Mouse (Mus musculus) natural killer cell, adult 2 months (primary cell): ENCODE measurements around the gene Zdhhc11.
"Not testable (repeated sequence)": the region's sequence is repeated elsewhere in the genome, so short reads cannot be mapped to it uniquely, and the experiment has no call there.

Source experiments
- DNase-seq, 2 experiments: peaks; one replicate each; pipeline ENCODE4 v3.0.0; 2022; ENCODE audit warnings: low spot score in 2 of 2

Zdhhc11 gene

DNA sequence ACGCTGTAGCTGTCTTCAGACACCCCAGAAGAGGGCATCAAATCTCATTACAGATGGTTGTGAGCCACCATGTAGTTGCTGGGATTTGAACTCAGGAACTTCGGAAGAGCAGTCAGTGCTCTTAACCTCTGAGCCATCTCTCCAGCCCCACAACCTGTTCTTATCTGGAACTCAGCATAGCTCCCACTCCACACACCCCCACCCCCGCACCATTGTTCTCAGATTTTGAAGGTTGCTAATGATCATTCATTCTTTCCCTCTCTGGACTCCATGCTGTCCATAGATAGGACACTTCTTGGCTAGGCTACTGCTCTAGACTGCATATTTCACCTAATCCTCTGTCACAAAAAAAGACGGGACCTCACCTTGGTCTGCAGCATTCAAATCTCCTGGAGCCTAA, 43.2 kb downstream of the Zdhhc11 start:
- DNase-seq, result not testable (repeated sequence)

DNA sequence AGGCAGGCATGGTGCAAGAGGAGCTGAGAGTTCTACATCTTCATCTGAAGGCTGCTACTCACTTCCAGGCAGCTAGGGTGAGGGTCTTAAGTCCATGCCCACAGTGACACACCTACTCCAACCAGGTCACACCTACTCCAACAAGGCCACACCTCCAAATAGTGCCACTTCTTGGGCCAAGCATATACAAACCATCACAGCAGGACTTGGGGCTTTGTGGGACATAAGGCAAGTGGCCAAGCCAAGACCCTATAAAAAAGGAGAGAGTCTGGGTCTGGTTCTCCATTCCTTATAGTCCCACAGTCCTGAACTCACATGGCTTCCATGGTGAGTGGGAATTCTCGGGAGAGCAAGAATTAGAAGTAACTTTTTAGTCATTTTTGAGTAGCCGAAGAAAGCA, 44.6 kb downstream of the Zdhhc11 start:
- not testable (repeated sequence) for DNase-seq

DNA sequence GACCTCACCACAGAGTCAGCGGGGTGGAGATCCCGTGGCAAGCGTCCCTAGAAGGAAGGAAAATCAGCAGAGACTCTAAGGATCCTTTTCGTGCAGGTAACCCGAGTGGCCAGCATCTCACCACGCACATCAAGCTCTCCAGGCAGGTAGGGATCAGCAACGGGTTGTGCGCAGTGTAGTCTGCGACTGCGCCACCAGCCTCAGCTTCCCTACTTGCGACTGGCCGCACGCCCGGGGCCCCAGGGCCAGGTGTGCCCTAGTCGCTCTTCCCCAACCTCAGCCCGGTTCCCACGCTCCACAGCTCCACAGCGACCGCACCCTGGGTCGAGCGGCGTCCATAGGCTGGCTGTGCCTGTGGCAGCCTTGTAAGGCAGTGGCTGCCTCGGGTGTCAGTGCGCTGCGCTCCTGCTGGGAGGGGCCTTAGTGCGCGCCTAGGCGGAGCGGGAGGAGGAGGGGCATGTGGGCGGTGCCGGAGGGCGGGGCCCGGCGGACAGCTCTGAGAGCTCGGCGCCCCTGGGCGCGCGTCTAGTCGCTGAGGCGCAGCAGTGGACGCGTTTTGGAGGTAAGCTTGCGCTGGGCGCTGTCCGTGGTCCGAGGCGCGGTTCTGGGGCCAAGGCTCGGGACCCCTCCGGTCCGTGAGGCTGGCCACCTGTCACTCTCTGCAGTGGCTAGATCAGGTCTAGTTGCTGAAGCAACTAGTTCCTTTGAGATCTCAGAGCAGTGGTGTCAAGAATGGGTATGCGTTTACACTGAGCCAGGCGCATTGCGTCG, 45.5 kb downstream of the Zdhhc11 start, which contains the start of gene Tppp:
Tppp (plus strand) TSS at position 460 of the 771 bp plus-strand sequence.
- peak; percentile 50 to 78 for DNase-seq

DNA sequence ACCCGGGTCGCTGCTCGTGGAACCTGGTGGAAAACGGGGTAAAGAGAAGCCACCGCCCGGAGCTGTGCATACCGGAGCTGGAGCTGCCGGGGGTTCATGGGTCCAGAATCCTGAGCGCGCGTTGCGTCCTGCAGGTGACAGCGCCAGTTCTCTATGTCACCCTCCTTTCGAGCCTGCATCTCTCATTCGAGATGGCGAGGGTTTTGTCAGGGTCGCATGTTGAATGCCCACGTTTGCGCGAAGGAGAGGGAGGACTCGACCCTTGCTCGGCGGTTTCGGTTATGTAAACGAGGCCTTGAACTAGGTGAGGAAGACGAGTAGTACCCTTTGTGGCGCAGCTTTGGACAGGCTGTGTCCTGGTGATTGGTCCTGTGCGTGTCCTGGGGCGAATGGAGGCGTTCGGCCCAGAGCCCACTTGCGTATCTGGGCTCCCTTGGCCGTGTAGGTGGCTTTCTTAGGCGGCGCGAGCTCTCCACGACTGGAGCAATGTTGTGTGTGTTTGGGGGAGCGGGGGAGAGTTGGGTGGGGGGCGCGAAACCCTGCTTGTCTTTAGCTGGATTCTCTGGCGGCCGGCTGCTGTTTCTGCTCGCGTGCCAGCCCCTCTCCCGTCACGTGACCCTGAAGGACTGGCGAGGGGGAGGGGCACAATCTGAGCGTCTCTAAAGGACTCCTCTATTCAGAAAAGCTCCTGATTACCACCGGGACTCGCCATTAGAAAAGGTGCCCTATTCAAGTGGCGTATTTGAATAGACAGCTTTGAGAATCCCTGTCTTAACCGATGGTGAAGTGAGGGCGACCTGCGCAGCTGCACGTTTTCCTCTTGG, 46.4 kb downstream of the Zdhhc11 start:
- no peak for DNase-seq

DNA sequence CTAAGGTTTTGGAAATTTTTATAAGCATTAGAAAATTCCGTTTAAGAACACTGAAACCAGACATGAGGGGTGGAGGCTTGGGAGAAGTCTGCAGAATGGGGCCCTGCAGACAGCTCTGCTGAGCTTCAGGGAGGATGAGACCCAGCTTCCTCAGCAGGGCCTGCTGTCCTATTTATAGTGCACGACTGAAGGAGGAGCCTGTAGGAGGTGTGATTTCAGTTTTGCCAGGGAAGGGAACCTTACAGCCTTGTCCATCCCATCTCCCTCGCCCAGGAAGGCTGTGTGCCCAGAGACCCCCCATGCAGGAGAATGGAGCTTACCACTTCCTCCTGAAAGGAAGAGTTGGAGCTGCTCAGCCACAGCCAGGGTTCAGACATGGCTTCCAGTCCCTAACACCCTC, 47.0 kb downstream of the Zdhhc11 start:
- no peak for DNase-seq

DNA sequence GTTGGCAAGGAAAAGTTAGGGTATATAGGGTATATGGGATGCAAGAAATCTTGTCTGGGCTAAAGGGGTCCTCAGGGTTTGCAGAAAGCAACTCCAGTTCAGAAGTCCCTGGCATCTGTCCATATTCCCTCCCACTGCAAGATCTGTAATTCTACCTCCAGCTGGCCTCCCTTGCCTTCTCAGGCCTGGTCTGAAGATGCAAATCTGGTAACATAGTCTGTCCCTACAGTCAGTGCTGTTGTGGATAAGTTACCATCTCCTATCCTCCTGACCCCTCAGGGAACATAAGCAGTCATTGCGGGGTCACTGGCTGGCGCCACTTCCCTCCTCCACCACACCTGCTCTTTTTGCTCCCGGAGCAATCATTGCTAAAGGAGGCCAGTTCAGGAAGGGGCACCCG, 52.3 kb downstream of the Zdhhc11 start:
- no peak for DNase-seq

DNA sequence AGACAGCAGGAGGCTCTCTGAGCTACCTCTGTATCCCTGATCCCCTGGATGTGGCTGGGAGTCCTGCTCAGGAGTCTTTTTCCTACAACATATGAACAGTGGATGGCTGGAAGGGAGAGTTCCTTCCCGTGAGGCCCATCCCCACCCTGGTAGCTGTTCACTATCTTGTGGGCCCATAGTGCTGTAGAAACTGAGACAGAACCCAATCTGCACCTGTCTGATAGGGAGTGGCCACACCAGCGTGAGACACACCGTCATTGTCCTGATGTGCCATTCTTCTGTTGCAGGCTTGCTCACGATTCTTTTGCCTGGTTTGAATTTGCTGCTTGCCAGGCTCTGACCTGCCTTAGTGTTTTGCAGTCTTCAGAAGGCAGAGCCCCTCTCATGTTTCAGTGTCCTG, 53.8 kb downstream of the Zdhhc11 start:
- DNase-seq, result no peak

DNA sequence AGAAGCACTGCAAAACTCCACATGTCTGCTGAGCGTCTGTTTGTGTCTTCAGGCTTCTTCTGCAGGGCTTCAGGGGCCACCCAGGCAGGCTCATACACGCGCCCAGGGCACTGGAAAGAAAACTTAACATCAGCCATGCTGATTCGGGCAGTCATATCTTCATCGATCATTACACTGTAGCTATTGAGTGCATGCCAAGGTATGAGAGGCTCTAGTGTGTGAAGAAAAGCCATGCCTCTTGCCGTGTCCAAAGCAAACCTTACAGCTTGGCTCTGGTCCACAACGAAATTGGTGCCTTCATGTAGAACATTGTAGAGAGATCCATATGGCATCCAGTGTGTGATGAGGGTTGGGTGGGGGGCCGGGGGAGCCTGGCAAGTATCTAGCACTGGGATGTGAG, 55.4 kb downstream of the Zdhhc11 start:
- DNase-seq, result not testable (repeated sequence)

DNA sequence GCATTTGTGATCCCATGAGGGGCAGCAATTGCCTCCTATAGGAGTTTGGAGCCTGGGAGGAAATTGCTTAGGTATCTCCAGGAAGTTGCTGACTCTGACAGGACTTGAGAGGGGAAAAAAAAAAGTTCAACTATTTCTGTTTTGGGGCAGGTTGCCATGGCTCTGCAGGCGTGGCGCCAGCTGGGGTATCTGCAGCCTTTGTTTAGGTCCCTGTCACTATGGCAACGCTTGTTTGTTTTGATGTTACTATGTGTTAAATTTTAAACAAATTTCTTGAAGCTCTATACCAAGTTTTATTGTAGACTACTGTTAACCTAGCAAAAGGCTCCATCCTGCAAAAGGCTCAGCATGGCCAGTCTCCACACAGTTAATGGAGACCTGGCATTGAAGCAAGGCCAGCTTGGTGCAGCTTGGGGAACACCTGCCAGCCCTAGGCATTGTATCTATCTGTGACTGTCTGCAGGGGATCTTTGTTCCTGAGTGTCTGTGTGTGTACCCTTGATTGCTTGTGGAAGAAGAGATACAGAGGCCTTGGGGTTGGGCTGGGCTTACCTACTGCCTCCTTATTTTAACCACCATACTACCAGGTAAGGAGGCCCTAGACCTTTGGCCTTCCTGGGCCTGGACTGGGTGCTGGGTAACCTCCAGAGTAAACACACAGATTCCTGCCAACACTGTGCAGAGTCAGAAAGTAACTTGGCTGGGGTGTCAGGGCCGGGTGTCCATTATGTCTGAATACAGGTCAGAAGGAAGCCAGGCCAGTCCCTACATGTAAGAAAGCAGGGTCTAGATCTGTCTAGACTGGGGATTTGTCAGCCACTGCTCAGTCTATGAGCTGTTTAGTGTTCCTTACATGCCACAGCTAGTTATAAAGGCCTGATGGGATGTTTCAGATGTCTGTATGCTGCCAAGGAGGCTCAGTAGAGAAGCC, 61.8 kb downstream of the Zdhhc11 start:
- DNase-seq, result peak; percentile 13 to 19

DNA sequence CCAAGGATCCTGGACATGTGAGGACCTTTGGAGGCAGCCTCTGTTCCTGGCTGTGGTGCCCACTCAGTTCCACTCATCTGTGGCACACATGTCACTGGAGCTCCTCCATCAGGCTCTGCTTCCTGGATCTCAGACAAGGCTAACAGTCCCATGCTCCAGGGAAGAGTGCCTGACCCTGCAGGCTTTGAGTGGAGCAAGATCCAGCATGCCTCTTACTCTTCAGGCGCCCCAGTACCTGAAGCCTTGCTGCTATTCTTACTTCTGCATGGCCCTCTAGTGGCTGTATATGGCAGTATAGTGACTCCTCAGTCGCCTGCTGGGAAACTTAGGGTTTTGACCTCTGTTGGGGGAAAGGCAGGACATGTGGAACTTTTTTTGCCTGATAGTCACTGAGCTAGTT, 62.6 kb downstream of the Zdhhc11 start:
- no peak for DNase-seq

DNA sequence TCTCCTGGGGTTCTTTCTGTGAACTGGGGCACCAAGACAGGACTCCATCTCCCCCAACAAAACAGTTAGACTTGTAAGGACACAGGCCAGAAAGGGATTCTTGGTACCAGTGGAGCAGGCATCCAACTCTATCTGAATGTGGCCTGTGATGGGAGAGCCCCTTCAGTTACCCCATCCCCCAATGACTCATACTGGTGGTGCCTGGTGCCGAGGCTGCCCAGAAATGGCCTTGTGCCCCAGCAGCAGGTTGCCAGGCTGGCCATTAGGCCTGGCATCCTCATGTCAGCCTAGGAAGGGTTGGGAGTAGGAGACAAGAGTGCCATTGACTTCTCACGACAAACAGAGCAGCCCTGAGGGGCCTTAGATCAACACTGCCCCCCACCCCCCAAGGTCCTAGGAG, 64.5 kb downstream of the Zdhhc11 start:
- DNase-seq, result no peak

DNA sequence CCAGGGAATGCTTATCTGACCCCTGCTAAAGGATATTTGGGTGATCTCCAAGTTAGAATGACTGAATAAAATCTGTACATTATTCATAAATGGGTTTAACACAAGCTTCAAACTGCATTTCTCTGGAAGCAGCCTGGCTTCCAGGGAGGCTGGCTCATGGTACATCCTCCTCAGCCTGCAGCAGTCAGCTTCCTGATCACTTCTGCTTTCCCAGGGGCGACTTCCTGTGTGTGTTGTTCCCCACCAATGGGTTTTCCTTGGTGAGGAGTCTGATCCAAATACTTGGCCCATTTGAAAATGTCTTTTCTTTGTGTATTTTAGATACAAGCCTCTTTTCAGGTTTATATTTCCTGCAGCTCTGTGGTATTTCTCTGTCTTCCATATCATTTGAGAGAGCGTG, 65.4 kb downstream of the Zdhhc11 start:
- DNase-seq, result no peak

DNA sequence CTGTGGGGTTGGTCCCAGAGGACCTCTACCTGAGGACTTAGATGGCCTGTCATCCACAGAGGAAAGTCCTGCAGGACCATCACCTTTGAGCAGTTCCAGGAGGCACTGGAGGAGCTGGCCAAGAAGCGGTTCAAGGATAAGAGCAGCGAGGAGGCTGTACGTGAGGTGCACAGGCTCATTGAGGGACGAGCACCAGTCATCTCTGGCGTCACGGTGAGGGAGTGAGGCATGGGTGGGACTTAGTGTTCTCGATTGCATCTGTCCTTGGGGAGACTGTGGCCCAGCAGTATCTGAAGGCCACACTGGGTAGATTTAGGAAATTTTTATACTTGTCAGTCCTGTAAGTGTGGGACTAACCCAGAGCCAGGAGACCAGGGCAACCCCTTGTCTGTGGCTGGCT, 67.0 kb downstream of the Zdhhc11 start:
- no peak for DNase-seq

DNA sequence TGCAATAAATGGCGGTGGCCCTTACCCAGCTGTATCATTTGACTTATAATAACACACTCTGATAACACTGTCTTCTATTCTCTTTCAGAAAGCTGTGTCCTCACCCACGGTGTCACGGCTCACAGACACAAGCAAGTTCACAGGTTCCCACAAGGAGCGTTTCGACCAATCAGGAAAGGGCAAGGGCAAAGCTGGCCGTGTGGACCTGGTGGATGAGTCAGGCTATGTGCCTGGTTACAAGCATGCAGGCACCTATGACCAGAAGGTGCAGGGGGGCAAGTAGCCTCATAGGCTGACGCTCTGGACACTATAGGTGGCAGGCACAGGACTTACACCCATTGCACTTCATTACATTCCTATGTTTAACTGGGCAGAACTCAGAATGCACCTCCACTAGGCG, 67.5 kb downstream of the Zdhhc11 start:
- no peak for DNase-seq

DNA sequence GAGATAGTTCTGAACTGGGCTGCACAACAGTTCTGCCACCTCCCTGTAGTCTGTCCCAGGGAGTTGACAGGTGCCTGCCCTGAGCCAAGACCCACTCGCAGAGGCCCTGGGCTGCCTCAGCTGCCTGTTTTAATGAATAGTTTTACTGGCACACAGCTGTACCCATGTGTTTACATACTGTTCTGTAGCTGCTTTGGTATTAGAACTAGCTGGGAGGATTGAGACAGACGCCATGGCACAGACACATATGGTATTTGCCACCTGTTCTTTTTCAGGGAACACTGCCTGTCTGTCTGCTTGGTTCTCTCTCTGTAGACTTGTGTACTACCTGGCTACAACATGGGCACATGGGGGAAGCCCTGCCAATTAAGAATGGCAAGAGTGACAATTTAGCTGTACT, 71.1 kb downstream of the Zdhhc11 start:
- no peak for DNase-seq

DNA sequence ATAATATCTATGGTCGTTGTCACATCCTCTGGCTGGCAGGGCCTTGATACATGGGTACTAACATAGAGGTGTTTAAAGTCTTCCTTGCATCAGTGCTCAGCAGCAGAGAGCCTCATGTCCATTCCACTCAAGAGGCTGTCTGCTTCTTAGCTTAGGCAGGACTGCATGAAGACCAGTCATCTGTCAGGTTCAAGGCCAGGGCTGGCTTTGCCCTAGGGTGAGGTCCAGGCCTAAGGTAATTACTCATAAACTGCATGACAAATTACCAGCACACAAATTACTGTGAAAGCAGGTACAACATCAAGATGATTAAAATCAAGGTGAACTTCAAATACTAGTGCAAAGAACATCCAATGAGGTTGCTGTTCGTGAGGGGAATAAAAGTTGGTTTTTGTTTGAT, 72.1 kb downstream of the Zdhhc11 start:
- DNase-seq, result no peak

DNA sequence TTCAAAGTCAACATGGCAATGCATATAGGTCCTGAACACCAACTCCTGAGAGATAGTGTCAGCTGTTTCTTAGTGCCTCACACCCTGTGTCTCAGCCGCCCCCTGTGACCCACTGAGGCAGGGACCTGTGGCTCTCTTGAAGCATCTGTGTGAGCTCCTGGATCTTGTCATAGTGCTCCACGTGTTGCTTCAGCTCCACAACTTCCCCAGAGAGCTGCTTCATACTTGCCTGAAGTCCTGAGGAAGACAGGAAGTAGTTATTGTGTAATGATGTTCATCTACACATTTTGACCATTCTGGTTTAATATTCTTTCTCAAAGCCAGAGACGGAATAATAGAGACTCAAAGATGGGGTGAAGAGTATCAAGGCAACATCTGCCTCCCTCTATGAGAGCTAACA, 76.3 kb downstream of the Zdhhc11 start:
- no peak for DNase-seq
